Mouse (Mus musculus) kidney, adult 11 months (tissue): Measurements from ENCODE around the gene Hipk4.
"Not testable (repeated sequence)": the region's sequence is repeated elsewhere in the genome, so short reads cannot be mapped to it uniquely, and the experiment has no call there.

Experiments
- DNase-seq: peaks from one replicate; pipeline ENCODE4 v3.0.0; 2022

Gene Hipk4

DNA sequence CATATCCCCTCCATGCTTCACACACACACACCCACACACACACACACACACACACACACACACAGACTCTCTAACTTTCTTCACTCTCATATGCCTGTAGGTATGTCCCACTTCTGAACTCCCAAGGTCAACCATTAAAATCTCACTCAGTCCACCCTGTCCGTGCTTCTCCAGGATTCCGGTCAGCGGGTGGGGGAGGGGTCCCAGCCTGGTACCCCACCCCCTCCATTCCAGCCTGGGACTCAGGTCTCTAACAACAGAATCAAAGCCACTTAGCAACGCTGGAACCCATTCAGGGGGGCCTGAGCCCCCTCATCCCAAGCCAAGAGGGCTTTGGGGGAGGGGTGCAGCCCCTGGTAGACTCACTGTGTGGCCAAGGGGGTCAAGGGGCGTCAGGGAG lies at the start of gene Hipk4:
Gene Hipk4 (plus strand): TSS at position 301 of the 400 bp plus-strand sequence.
- DNase-seq: no peak

GRCm38 (mm10) chr7:27473835-27474489 lies 49.1 kb upstream of the Hipk4 start:
- DNase-seq: no peak

DNA sequence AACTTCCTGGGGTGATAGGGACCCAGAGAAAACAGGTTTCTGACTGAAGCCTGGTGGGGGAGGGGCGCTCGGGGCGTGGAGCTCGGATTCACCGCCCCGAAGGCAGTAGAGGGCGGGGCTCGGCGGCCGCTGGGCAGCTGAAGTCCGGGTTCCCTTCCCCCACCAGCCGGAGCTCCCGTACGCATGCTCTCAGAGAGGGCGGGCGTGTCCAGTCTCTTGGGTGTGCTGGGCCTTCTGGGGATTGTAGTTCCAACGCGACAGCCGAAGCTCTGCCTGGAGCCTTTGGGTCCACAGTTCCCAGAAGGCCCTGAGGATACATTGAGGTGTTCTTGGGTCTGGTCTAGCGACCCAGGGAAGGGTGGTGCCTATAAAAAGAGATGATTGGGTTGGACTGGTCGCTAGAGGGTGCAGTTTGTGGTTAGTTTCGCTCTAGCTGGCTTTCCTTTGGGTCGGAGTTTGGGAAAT lies 48.5 kb upstream of the Hipk4 start:
- DNase-seq: peak; percentile 100

DNA sequence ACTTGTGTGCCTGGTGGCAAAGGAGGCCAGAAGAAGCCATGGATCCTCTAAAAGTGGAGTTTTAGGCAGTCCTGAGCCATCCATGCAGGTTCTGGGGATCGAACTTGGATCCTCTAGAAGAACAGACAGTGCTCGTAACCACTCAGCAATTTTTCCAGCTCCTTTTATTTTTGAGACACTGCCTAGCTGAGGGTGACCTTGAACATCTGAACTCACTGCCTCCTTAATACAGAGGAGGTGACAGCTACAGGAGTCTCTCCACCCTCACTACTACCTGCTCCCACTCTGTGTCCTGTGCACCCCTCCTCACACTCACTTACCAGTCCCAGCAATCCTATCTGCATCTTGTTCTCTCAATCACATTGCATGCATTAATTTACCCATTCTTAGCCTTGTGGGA lies 47.5 kb upstream of the Hipk4 start:
- DNase-seq: no peak

GRCm38 (mm10) chr7:27476098-27476635 lies 46.9 kb upstream of the Hipk4 start:
- DNase-seq: peak; percentile 70

- DNase-seq: no peak
Observed at GRCm38 (mm10) chr7:27478561-27478960, 44.5 kb upstream of the Hipk4 start.

GRCm38 (mm10) chr7:27479750-27480149 lies 43.3 kb upstream of the Hipk4 start:
- peak; percentile 74 for DNase-seq

DNA sequence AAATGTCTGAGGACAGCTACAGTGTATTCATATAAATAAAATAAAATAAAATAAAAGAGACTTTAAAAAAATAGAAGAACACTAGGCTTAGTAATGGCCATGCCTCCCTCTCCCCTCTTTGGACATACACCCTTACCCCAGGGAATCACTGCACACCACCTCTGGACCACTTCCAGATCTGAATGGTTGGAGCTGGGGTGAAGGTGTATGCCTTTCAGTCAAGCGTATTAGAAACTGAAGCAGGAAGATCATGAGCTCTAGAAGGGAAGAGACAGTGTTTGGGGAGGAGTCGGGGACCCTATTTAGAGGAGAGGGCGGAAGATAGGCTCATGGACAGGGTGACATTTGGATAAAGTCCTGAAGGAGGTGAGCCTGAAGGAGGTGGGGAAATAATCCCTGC lies 42.6 kb upstream of the Hipk4 start:
- DNase-seq: no peak

DNA sequence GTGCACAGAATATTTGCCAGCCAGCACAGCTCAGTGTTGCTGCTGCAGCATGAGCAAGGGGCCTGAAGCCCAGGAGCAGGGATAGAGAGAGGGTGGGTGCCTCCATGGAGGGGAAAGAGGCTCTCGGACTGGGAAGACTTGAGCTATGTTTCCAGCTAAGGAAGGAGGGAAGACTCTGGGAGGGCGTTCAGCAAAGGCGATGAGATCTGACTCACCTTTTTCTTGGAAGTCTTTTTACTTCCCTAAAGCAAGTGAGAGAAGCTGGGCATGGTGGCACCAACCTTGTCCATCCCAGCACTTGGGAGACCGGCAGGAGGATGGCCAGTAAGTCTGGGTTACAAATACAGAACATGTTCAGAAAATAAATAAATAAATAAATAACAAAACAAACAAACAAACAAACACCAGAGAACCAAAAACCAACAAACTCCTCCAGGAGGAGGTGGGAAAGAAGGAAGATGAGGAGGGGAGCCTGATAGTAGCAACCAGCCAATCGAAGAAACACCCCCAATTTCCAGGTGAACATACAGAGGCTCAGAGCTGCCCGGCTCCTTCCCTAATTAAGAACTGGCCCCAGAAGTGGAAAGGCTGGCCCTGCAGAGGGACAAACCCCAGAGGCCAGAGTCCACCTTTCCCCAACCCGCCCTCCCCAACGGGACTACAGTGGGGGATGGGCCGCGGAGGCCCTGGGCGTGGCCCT lies 42.0 kb upstream of the Hipk4 start:
- DNase-seq: no peak

DNA sequence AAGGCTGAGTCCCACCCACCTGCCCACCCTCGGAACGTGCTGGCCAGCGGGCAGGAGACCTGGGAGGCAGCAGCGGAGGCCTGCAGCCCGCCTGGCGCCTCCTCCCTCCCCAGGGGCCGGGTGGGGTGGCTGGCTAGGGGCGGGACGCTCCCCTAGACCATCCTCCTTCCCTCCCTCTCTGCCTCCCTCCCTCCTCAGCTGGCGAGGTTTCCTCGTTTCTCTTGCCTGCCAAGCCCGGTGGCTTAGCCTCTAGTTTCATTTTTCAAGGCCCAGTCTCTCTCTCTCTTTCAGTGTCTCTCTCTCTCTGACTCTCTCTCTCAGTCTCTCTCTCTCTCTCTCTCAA lies 41.5 kb upstream of the Hipk4 start:
- DNase-seq: peak; percentile 96

DNA sequence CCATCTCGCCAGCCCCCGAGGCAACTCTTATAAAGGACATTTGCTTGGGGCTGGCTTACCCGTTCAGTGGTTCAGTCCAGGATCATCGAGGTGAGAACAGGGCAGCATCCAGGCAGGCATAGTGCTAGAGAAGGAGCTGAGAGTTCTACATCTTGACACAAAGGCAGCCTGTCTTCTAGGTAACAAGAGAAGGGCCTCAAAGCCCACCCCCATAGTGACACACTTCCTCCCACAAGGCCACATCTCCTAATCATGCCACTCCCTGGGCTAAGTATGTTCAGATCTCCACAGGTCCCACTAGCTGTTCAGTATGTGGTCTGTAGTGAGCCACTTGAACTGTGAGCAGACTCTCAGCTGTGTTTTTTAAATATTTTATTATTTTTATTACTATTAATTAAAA lies 39.2 kb upstream of the Hipk4 start:
- DNase-seq: no peak

DNA sequence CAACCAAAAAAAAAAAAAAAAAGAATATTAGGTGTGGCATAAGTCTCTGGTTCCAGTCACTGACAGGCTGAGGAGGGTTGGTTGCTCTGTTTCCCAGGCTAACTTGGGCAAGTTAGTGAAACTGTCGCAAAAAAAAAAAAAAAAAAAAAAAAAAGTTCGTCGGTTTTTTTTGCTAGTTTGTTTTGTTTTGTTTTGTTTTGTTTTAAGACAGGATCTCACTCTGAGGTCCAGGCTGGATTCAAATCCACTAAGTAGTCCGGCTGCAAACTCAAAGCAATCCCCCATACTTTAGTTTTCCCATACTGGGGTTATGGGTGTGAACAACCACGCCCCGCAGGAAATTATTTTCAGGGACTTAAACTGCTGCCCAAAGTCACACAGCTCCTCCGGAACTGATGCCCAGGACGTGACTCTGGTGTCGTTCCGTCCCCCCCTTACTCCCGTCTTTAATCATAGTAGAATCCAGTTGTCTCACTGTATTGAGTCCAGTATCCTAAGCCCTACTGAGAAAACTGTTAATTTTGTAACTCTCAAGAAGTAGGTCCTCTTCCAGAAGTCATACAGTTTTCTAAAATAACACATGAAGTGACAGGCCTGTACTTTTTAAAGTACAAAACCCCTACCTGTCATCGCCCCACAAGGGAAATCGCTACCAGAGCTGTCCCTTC lies 36.8 kb upstream of the Hipk4 start:
- no peak for DNase-seq

DNA sequence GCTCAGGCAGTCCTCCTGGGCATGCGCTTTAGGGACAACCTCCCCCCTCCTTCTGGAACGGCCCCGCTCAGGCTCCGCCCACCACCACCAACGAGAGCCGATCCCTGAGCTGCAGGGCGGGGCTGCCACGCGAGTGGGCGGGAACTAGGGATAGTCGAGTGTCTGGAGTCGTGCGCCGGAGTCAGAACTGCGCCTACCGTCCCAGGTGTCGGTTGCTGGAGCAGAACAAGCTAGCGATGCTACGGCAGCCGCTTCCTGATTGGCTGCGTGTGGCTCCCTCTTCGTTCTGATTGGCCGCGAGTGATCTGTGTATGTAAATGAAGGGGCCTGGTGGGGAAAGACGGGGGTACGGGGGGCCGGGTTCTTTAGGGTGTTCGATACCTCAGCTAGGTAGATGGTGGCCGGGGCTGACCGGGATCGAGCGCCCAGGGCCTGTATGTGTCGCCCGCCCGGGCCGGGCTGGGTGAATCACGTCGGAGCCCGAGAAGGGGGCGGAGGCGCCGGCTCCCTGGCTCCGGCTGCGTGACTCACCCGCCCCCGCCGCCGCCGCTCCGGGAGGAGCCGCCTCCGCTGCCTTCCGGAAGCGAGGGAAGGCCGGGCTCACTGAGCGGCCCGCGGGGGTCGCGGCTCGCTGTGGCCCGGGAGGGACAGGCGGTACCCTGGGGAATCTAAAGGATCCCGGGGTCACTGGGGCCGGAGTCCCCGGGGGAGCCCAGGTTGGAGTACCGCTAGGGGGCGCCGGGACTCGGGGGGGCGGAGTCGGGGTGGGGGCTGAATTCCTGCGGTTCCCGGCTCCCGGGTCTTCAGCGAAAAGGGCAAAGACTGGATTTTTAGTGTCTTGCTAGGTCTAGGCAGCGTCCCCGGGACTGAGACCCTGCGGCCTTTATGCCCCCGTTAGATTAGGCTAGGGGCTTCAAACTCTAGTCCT lies 36.0 kb upstream of the Hipk4 start, which contains the start of gene Sertad1:
Gene Sertad1 (plus strand): TSS at position 141 of the 928 bp plus-strand sequence.
- DNase-seq: peak; percentile 100

- peak; percentile 61 for DNase-seq
Observed at GRCm38 (mm10) chr7:27487740-27488268, 35.3 kb upstream of the Hipk4 start.

DNA sequence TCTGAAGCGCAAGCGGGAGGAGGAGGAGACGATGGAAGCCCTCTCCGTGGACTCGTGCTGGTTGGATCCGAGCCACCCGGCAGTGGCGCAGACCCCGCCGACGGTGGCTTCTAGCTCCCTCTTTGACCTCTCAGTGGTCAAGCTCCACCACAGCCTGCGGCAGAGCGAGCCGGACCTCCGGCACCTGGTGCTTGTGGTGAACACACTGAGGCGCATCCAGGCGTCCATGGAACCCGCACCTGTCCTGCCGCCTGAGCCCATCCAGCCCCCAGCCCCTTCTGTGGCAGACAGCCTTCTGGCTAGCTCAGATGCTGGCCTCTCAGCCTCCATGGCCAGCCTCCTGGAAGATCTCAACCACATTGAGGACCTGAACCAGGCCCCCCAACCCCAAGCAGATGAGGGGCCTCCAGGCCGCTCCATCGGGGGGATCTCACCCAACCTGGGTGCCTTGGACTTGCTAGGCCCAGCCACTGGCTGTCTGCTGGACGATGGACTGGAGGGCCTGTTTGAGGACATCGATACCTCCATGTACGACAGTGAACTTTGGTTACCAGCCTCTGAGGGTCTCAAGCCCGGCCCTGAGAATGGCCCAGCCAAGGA lies 33.7 kb upstream of the Hipk4 start:
- peak; percentile 44 for DNase-seq

- no peak for DNase-seq
Observed at GRCm38 (mm10) chr7:27490227-27490542, 32.9 kb upstream of the Hipk4 start.

DNA sequence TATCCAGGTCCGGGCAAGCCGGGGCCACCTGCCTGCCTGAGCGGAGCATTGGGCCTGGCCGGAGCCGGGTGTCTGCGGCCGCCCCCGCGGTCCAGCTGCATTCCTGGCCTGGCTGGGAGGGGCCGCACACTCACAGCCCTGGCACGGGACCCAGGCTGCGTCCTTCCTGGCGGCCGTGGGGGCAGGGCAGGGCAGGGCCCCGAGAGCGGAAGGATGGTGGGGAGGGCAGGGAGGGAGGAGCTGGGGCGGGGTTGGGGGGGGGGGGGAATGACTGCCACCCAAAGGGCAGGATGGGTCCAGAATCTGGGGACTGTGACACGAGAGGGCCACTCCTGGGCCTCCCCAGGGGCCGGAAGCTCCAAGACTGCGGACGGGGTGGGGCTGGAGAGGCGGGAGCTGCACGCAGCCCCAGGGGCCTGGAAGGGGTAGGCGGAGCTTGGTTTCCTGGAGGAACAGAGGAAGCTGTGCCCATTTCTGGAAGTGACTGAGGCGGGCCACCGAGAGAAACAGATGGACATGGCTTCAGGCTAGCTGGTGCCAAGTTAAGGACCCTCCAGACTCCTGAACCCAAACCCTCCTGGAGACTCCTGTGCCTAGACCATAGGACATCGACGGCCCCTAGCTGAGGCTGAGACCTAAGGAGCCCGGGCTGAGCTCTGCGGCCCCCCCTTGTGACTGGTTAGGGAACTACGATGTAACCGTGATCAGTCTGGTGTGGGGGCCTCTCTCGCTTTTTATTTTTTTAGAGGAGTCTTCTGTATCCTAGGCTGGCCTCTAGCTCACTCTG lies 32.3 kb upstream of the Hipk4 start:
- DNase-seq: peak; percentile 96

DNA sequence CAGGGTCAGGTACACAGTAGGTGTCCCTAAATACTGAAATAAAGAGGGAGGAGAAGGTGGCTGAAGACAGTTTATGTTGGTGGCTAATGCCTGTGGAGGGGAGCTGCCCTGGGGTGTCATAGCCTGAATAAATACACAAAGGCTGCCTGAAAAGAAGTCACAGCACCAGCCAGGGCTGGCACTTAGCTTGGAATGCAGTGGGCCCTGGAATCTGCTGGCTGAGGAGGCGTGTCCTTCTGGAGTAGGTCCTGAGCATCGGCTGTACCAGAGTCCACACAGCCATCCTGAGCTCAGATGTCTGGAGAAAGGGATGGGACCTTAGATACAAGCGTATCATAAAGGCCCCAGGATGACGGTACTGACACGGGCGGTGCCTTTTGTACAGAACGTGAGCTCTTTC lies 31.2 kb upstream of the Hipk4 start:
- peak; percentile 66 for DNase-seq

DNA sequence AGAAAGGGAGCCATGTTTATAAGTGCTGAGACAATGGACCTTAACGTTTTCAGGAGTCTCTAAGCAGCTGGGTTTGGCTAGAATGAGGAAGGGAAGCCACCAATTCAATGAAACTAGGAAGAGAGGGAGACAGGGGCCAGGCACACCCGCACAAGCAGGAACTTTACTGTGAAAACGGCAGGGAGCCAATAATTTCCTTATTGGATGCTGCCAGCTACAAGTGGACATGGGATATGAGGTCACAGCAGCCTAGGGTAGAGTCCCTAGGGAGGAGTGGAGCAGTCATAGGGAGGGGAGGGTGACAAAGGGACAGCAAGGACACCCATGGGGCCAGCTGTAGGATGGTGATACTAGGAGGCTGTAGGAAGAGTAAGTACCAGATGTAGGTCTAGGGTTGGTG lies 30.0 kb upstream of the Hipk4 start:
- no peak for DNase-seq

DNA sequence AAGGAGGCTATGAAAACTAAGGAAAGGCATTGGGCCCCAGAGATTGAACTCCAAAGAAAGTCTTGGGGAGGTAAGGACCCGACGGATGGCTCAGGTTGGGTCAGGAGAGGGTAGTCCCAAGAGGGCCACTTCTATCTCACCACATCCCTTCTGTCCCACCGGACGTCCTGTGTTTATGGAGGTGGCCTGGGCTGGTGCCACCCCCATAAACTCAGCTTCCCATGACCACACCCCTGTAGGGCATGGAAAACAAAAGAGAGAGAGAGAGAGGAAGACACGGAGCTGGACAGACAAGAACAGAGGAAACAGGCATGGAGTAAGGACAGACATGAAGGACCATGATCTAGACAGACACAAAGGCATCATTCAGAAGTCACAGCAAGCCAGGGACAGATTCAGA lies 29.6 kb upstream of the Hipk4 start:
- DNase-seq: no peak

GRCm38 (mm10) chr7:27494659-27495367 lies 28.3 kb upstream of the Hipk4 start:
- not testable (repeated sequence) for DNase-seq
